Mouse (Mus musculus): ENCODE data around the gene Atcay.

GRCm38 (mm10) chr10:81244595-81244994, 14.0 kb upstream of the Atcay start:
- TF ChIP-seq CTCF (IDR thresholded peaks at IDR 0.05; ENCODE audit: borderline replicate concordance, insufficient read depth, low read length), result peak; percentile 72; the same call in 1 of the 2 replicates
- no peak for TF ChIP-seq POLR2A (IDR thresholded peaks at IDR 0.05; ENCODE audit: low read depth, low read length)

Measured in embryonic fibroblast, embryonic 13.5 days (primary cell).